Mouse (Mus musculus) lung, postnatal 0 days (tissue): ENCODE measurements around the gene Gm9918.

Experiments
- CTCF ChIP-seq: IDR thresholded peaks from 2 replicates; pipeline ENCODE4 v1.5.1; 2016; ENCODE audit warnings: antibody characterized with exemption, mild to moderate bottlenecking
- EP300 ChIP-seq: IDR thresholded peaks from 2 replicates; pipeline ENCODE4 v1.6.1; 2016; ENCODE audit warnings: antibody characterized with exemption, mild to moderate bottlenecking, control low read depth

GRCm38 (mm10) chr15:102239260-102239590 is 31.1 kb upstream of the Gm9918 start:
- peak; percentile 91 for TF ChIP-seq CTCF
- no peak; the same call in 1 of the 2 replicates for TF ChIP-seq EP300
